21 mouse cellular contexts compared by ENCODE assay signal in genomic region chr2:5717675-5718074, GRCm38 (mm10). TPM values are rescaled to one million over a fixed set of nuclear protein-coding genes. Genes with fewer than 3 reads are reported as not detected.
DNase-seq lines count a peak whose midpoint lies in the region; ATAC-seq and TF ChIP-seq lines count a peak whose summit lies in the region.
"Had no signal": no experiment of that assay in that cellular context is flagged by ENCODE, and none has a peak within 500 bp of the region (broad histone marks: within the 10 kb centered on the region; RNA-seq: fewer than 3 reads in every experiment).

No protein-coding gene starts in this region.

- peak; percentile 43 for TF ChIP-seq CTCF in intestine, postnatal 0 days (IDR thresholded peaks at IDR 0.05; ENCODE audit: low read depth)
- TF ChIP-seq CTCF in liver, postnatal 0 days (IDR thresholded peaks at IDR 0.05; ENCODE audit: low read depth) = peak; percentile 27; the same call in 1 of the 2 replicates

- no peak overlapping the region for H3K9ac ChIP-seq in intestine, postnatal 0 days (ENCODE audit: low read depth, low read length)
- H3K9ac ChIP-seq in intestine, embryonic 15.5 days = no peak overlapping the region
- H3K9ac ChIP-seq in liver, postnatal 0 days (replicated peaks) = no peak overlapping the region
- H3K9ac ChIP-seq in liver, embryonic 11.5 days (ENCODE audit: low read depth, low read length) = no peak overlapping the region
- H3K9ac ChIP-seq: hindbrain, embryonic 14.5 days; liver, embryonic 15.5 days had no signal

- no peak overlapping the region for H3K4me3 ChIP-seq in intestine, postnatal 0 days (ENCODE audit: low read depth, low read length)
- no peak overlapping the region for H3K4me3 ChIP-seq in intestine, embryonic 15.5 days (replicated peaks)
- no peak overlapping the region for H3K4me3 ChIP-seq in liver, postnatal 0 days (ENCODE audit: low read depth, low read length)
- H3K4me3 ChIP-seq in liver, embryonic 11.5 days (ENCODE audit: low read depth, low read length) = no peak overlapping the region
- H3K4me3 ChIP-seq: forebrain, embryonic 10.5 days; limb, embryonic 10.5 days; liver, embryonic 15.5 days; midbrain, embryonic 10.5 days had no signal

- H3K27me3 ChIP-seq in intestine, postnatal 0 days (replicated peaks; ENCODE audit: control insufficient read depth, insufficient read depth, low read length) = no peaks in the 10 kb centered on the region
- peaks cover 2% of the 10 kb centered on the region; the same call in 1 of the 2 replicates for H3K27me3 ChIP-seq in intestine, embryonic 15.5 days (replicated peaks)
- no peaks in the 10 kb centered on the region for H3K27me3 ChIP-seq in liver, postnatal 0 days (ENCODE audit: insufficient read depth, low read length)
- H3K27me3 ChIP-seq in liver, embryonic 11.5 days (replicated peaks; ENCODE audit: control insufficient read depth, insufficient read depth, low read length) = peaks cover 17% of the 10 kb centered on the region

- no peak overlapping the region for H3K4me2 ChIP-seq in intestine, postnatal 0 days (replicated peaks; ENCODE audit: low read depth)
- no peak overlapping the region for H3K4me2 ChIP-seq in intestine, embryonic 15.5 days (replicated peaks)
- no peak overlapping the region for H3K4me2 ChIP-seq in liver, postnatal 0 days (ENCODE audit: low read depth, low read length)
- H3K4me2 ChIP-seq in liver, embryonic 11.5 days = no peak overlapping the region
- H3K4me2 ChIP-seq: hindbrain, embryonic 14.5 days; liver, embryonic 15.5 days had no signal

- ATAC-seq in intestine, postnatal 0 days = no peak
- ATAC-seq in intestine, embryonic 15.5 days = no peak
- ATAC-seq in liver, postnatal 0 days = no peak
- no peak for ATAC-seq in liver, embryonic 11.5 days (replicated peaks; ENCODE audit: low FRiP score)
- ATAC-seq: intestine, embryonic 16.5 days had no signal

- no peaks in the 10 kb centered on the region for H3K36me3 ChIP-seq in intestine, postnatal 0 days (ENCODE audit: control insufficient read depth, insufficient read depth)
- no peaks in the 10 kb centered on the region for H3K36me3 ChIP-seq in intestine, embryonic 15.5 days
- H3K36me3 ChIP-seq in liver, postnatal 0 days (replicated peaks; ENCODE audit: insufficient read depth, low read length) = no peaks in the 10 kb centered on the region
- no peaks in the 10 kb centered on the region for H3K36me3 ChIP-seq in liver, embryonic 11.5 days (ENCODE audit: control insufficient read depth, insufficient read depth, low read length)
- H3K36me3 ChIP-seq: forebrain, embryonic 10.5 days; limb, embryonic 10.5 days; liver, embryonic 15.5 days; midbrain, embryonic 10.5 days had no signal

- no peak for TF ChIP-seq EP300 in liver, postnatal 0 days (IDR thresholded peaks at IDR 0.05; ENCODE audit: low read depth)

- WGBS in intestine, postnatal 0 days = 91% methylated on average over 6 of the region's 6 CpGs
- WGBS in intestine, embryonic 15.5 days = 88% methylated on average over 6 of the region's 6 CpGs
- 90% methylated on average over 6 of the region's 6 CpGs for whole genome bisulfite sequencing in liver, postnatal 0 days (ENCODE audit: insufficient replicate concordance)
- WGBS in liver, embryonic 11.5 days = 86% methylated on average over 6 of the region's 6 CpGs

- no peaks in the 10 kb centered on the region; the same call in 1 of the 2 replicates for H3K4me1 ChIP-seq in intestine, postnatal 0 days (replicated peaks; ENCODE audit: control insufficient read depth, insufficient read depth, low read length)
- 0 out of 2 replicates have a peak, but pooled peaks cover 5% of the 10 kb centered on the region for H3K4me1 ChIP-seq in intestine, embryonic 15.5 days (replicated peaks)
- peaks cover 14% of the 10 kb centered on the region for H3K4me1 ChIP-seq in liver, postnatal 0 days (ENCODE audit: insufficient read depth)
- H3K4me1 ChIP-seq in liver, embryonic 11.5 days (replicated peaks; ENCODE audit: control insufficient read depth, insufficient read depth, low read length) = peaks cover 13% of the 10 kb centered on the region; the same call in 1 of the 2 replicates

- H3K27ac ChIP-seq in intestine, postnatal 0 days (ENCODE audit: low read depth, low read length) = no peak overlapping the region
- no peak overlapping the region for H3K27ac ChIP-seq in intestine, embryonic 15.5 days
- no peak overlapping the region for H3K27ac ChIP-seq in liver, postnatal 0 days (ENCODE audit: low read depth)
- H3K27ac ChIP-seq in liver, embryonic 11.5 days (ENCODE audit: low read depth, low read length) = no peak overlapping the region
- H3K27ac ChIP-seq: forebrain, embryonic 10.5 days; hindbrain, embryonic 14.5 days; limb, embryonic 10.5 days; liver, embryonic 15.5 days; macrophage; midbrain, embryonic 10.5 days had no signal

- no peak for DNase-seq in liver, postnatal 0 days
- no peak for DNase-seq in liver, embryonic 11.5 days (ENCODE audit: low spot score)
- peak; percentile 29 to 45 for DNase-seq in B cell, adult 2 months
- DNase-seq in ES-CJ7 (ENCODE audit: low read depth, low spot score) = peak; percentile 39
- no peak for DNase-seq in cerebellum, postnatal 25 days
- DNase-seq: adrenal gland, postnatal 36 days; cerebellum, adult 2 months; gastrocnemius, postnatal 10 days; heart, adult 11 months; heart, postnatal 36 days; kidney, postnatal 10 days; thymus, adult 18-20 months had no signal

- peaks cover 3% of the 10 kb centered on the region; the same call in 1 of the 2 replicates for H3K9me3 ChIP-seq in intestine, postnatal 0 days (ENCODE audit: control insufficient read depth)
- no peaks in the 10 kb centered on the region for H3K9me3 ChIP-seq in intestine, embryonic 15.5 days
- 0 out of 2 replicates have a peak, but pooled peaks cover 3% of the 10 kb centered on the region for H3K9me3 ChIP-seq in liver, postnatal 0 days (ENCODE audit: low read length)
- no peaks in the 10 kb centered on the region for H3K9me3 ChIP-seq in liver, embryonic 11.5 days (ENCODE audit: control insufficient read depth, low read length)
- H3K9me3 ChIP-seq: limb, embryonic 10.5 days; liver, embryonic 15.5 days had no signal

RNA-seq across cellular contexts. Expression of gene Camk1d, which starts 3.4 kb away (rescaled TPM):
- polyA plus RNA-seq in intestine, postnatal 0 days (2015; fragmentation: Nextera tagmentation; extraction: Ambion mirVana) = 11.3 and 14.0 TPM in 2 replicates
- polyA plus RNA-seq in intestine, embryonic 15.5 days (2015; fragmentation: Nextera tagmentation; extraction: Ambion mirVana) = 24.7 and 25.2 TPM in 2 replicates
- polyA plus RNA-seq in liver, postnatal 0 days (2015; fragmentation: Nextera tagmentation; extraction: Ambion mirVana) = 2.0 and 2.2 TPM in 2 replicates
- polyA plus RNA-seq in liver, embryonic 11.5 days (2014; fragmentation: Nextera tagmentation; extraction: Ambion mirVana) = 1.0 and 1.4 TPM in 2 replicates

Comparison
In these comparisons a context has a peak if more than half of its experiments do, and no peak if none do; other contexts are left out.
1. DNase-seq: peak in B cell, adult 2 months (2 of 2) and ES-CJ7 (single experiment); none in liver, postnatal 0 days (single experiment), liver, embryonic 11.5 days (single experiment) and cerebellum, postnatal 25 days (0 of 2).